Mouse (Mus musculus): Measurements from ENCODE around the gene Ms4a18.

DNA sequence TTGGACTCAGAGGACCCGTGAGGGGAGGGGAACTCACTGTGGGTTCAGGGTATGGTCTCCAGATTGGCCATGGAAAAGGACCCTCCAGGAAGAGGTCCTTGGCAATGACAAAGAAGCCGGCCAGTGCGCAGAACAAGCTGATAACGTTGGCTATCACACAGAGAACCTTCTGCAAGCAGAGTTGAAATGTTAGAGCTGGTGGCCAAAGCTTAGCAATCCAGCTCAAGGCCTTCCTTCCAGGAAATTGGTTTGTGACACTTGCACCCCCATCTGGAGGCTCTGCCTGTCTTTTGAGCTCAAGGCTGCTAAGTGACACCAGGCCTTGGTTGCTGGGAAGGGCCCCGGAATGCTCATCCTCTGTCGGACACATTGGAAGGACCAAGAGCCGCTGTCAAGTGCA, 52.1 kb downstream of the Ms4a18 start:
- TF ChIP-seq POLR2A (IDR thresholded peaks at IDR 0.05; ENCODE audit: low read depth, low read length), result no peak
- TF ChIP-seq CTCF (IDR thresholded peaks at IDR 0.05; ENCODE audit: extremely low read depth, insufficient read depth, insufficient read length, insufficient replicate concordance), result no peak
